Mouse (Mus musculus): Measurements from ENCODE around the gene Plscr3.

The Plscr3 gene

DNA sequence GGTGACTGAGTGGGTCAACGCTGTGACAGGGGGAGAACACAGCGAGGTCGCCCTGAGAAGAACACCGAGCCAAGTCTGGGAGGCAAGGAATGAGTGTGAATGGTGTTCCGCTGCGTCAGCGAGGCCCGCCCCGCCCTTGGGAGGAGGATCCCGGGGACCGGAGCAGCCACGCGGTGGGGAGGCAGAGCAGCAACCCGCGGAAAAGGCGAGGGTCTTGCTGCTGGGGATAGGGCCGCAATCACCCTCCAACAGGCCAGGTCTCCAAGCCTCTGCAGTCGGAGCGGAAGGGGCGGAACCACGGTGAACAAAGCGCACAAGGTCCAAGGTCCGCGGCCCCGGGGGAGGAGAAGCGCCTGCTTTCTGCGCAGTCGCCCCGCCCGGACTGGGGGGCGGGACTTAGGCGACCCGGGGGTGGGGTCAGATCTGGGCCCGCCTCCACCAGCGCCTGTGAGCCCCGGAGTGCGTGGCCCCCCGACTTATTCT lies at the start of gene Plscr3:
TSS of gene Plscr3 (plus strand) at position 179 of the 483 bp plus-strand sequence.
- in situ Hi-C loops (cut with MseI, MboI), result no loop called here

DNA sequence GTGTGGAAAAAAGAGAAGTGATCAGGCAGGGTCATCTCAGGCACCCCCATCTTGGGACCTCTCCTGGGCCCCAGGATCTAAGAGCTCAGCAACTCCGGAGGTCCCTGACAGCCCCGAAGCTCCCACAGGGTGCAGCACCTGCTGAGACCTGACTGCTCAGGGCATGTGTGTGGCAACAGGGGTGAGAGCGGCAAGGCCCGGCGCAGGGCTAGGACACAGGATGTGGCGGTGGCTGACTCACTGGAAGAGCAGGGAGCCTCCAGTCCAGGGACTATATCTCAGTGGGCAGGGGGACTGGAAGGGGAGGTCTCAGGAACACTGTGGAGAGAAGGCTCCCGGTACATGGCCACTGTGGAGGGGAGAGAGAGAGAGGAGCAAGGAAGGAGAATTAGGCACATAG lies 48.3 kb upstream of the Plscr3 start:
- in situ Hi-C loops (cut with MseI, MboI), result no loop called here

DNA sequence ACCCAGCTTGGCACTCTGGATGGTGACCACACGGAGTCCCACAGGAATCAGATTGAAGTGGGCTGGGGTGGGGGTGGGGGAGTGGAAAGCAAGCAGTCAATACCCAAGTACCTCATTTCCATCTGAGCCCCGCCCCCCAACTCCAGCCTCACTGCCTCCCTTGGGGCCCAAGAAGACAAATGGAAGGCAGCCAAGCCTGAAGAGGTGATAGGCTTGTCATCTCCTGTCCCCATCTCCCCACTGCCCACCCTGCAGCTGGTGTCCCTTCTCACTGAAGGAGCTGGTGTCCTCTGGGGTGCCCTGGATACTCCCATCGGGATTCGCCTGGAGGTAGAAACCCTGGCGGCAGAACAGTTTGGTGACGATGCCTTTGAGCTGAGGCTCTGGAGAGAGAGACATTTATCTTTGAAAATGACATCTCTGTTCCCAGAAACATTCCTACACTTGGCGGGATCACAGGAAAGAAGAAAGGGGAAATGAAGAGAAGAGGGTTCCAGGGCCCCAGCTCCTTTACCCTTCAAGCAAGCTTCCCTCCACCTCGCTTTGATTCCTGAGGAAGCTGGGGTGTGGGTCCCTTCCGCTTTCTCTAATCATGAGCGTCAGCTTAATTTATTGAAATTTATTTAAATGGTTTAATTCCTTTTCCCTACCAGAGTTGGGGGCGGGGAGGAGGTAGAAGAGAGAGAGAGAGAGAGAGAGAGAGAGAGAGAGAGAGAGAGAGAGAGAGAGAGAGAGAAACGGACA lies 46.6 kb upstream of the Plscr3 start:
- in situ Hi-C loops (cut with MseI, MboI), result no loop called here

DNA sequence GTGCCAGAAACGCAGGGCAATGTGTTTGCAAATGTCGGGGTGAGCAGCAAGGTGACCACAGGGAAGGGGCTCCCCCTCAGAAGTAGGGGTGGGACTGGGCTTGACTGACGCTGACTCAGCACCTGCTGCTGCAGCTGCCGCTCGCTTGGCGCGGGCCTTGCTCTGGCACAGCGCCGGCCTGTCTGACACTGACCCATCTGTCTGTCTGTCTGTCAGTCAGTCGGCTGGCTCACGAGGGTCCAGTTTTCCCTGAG lies 46.1 kb upstream of the Plscr3 start:
- in situ Hi-C loops (cut with MseI, MboI), result no loop called here

GRCm38 (mm10) chr11:69800392-69801197 lies 45.6 kb upstream of the Plscr3 start:
- in situ Hi-C loops (cut with MseI, MboI), result no loop called here

DNA sequence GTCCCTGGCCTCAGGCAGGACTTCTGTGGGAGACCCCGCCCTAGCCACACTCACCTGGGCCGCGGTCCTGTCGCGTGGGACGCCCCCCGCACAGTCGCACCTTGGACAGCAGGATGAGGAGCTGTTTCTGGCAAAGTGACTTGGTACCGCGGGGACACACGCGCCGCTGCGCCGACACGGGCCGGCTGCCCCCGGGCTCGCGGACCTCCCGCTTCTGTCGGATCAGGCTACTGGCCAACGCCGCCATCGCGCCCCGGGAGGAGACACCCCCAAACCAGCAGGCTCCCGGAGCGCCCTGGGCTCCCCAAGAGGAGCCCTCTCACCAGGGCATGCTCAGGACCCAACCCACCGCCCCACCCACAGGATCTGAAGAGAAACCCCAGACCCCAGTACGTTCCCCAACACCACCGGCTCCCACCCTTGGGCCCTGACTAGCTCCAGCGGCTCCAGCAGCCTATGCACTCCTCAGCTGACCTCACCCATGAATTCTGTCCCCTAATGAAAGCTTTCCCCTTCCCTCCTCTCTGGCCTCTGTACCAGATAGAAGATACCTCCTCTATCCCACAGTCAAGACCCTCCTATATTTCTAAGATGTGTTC lies 44.7 kb upstream of the Plscr3 start, which contains the start of gene Fgf11:
TSS of gene Fgf11 (minus strand) at position 479 of the 599 bp plus-strand sequence.
- in situ Hi-C loops (cut with MseI, MboI), result no loop called here

DNA sequence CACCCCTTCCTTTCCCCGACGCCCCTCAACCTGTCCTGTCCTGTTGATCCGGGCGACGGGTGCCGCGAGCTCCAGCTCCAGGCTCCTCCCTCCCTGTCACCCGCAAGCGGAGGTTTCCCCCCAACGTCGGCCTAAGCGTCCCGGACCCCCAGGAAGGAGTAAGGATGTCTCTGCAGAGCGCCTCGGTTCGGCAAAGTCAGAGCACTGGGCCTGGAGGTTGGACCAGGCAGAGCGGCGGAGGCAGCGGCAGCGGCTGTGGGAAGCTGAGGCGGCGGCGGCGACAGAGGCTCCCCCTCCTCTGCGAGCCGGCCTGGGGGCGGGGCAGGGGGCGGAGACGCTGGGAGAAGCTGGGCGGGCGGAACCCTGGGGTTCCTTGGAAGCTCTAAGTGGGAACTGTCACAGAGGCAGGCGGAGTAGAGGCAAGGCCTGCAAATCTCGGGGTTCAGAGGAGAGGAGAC lies 43.5 kb upstream of the Plscr3 start:
- in situ Hi-C loops (cut with MseI, MboI), result no loop called here

DNA sequence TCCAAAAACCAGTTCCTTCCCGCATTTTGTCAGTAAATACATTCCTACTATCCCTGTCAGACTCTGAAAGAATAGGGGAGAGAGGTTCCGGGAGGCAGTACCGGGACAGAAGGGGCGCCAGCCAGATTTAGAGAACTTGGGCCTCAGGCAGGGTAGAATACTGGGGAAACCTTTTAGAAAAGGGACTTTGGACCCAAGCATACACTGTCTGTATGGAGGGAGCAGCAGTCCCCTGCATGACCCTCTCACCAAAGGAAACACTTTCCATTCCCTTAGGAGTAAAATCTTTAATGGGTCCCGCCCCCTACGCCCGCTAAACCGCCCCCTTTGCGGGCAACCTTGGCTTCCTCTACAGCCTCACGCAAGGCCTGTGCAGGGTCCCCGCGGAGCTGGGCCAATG lies 42.8 kb upstream of the Plscr3 start:
- in situ Hi-C loops (cut with MseI, MboI), result no loop called here

DNA sequence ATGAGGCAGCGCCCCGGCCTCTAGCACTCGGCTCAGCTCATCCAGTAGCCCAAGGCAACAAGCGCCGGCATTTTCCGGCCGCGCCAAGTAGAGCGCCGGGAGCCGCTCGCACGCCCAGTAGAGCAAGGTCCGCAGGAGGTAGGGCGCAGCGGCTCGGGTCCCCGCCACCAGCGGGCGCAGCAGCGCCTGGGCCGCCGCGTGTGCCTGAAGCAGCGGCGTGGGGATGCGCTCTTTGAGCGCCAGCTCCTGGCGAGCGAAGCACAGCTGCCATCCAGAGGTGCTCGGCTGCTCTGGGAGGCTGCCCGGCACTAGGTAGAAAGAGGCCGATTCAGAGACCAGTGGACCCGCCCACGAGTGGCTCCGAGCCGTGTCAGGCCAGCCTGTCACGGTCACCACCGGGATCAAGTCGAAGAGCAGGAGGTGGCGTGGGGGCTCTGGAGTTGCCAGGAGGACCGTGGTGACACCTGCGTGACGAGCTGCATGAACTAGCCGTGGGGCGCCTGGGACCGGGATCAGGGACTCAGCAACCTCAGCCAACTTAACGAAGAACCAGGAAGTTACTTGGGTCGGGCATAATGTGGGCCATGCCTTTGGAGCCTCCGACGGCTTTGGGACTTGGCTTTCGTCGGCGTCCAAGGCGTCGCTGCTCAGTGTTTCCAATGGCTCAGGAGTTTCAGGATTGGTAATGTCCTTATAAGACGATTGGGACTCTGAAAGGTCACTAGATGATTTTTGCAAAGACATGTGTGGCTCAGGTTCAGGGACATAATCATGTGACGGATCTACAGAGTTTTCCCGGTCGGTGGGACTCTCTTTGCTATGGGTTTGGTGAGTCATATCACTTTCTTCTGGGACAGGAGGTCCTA lies 42.2 kb upstream of the Plscr3 start:
- in situ Hi-C loops (cut with MseI, MboI), result no loop called here

- in situ Hi-C loops (cut with MseI, MboI), result no loop called here
These were observed 41.6 kb upstream of the Plscr3 start for GRCm38 (mm10) chr11:69804652-69804940.

DNA sequence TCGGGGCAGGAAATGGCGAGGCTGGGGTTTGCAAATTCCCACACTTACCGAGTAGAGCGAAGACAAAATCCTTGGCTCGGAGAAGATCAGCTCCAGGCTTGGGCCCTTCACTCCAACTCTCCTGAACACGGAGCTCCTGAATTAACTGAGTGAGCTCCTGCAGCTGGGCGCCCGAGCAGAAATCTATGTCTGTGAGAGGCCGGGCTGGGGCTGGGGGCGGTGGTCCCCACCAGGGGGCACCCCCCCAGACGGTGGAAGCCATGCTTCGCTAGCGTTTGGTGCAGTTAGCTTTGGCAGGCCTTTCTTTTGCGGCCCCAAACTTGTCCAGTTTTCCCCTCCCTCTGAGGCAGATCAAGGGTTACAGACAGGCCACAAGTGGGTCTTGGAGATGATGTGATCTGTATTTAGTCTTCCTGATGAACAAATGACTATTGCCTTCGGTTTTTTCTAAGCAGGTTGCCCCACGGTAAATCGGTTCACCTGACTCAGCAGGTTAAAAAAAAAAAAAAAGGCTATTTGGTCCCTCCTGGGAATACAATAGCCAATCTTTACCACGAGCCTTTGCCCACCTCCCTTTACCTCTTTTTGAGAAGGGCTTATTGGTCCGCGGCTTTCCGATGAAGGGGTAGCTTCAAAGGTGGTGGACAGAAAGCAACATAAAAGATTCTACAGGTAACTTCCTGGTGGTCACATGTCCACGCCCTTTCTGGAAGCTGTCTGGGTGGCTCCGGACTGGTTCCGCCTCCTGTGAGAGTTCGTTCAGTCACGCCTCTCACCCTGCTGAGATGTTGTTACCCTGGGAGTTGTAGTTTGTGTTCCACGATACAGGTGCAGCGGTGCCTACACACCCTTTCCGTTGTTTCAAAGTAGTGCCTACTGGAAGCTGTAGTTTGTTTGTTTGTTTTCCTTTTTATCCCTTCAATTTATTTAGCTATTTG lies 40.9 kb upstream of the Plscr3 start, which contains the start of gene Tmem102:
TSS of gene Tmem102 (minus strand) at position 653 of the 938 bp plus-strand sequence.
- in situ Hi-C loops (cut with MseI, MboI), result loop anchor here (5.0 kb wide), 1 partner anchor 72 kb away; the partner anchor contains the start of gene Tmem95 (in 2 of the 2)

GRCm38 (mm10) chr11:69806378-69806777 lies 39.8 kb upstream of the Plscr3 start:
- in situ Hi-C loops (cut with MseI, MboI), result loop anchor here (5.0 kb wide), 1 partner anchor 71 kb away; the partner anchor contains the start of gene Tmem95 (in 2 of the 2)

DNA sequence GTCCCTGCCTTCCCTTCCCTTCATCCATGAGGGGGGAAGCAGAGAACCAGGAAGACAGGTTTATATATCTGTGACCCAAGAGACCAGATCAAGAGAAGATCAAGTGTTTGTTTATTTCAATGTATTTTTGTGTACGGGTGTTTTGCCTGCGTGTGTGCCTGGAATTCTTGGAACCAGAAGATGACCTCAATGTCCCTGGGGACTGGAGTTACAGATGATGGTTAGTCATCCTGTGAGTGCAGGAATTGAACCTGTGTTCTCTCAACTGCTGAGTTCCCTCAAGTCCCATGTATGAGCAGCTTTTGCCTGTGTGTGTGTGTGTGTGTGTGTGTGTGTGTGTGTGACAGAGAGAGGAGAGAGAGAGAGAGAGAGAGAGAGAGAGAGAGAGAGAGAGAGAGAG lies 38.5 kb upstream of the Plscr3 start:
- in situ Hi-C loops (cut with MseI, MboI), result loop anchor here (5.0 kb wide), 1 partner anchor 70 kb away; the partner anchor contains the start of gene Tmem95 (in 2 of the 2)

DNA sequence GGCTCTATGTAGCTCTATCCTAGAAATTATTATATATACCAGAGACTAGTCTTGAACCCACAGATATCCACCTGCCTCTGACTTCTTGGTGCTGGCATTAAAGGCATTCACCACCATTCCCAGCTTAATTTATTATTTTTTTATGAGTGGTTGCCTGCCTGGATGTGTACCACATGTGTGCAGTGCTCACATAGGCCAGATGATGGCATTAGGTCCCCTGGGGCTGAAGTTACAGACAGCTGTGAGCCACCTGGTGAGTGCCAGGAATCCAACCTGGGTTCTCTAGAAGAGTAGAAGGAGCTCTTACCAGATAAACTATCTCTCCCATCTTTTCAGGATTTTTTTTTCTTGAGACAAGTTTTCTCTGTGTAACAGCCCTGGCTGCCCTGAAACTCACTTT lies 35.9 kb upstream of the Plscr3 start:
- in situ Hi-C loops (cut with MseI, MboI), result no loop called here

GRCm38 (mm10) chr11:69815155-69815554 lies 31.0 kb upstream of the Plscr3 start, which contains the start of gene Gm39566:
TSS of gene Gm39566 (minus strand) at chr11:69815298.
- in situ Hi-C loops (cut with MseI, MboI), result no loop called here

GRCm38 (mm10) chr11:69816520-69816919 lies 29.7 kb upstream of the Plscr3 start:
- in situ Hi-C loops (cut with MseI, MboI), result no loop called here

DNA sequence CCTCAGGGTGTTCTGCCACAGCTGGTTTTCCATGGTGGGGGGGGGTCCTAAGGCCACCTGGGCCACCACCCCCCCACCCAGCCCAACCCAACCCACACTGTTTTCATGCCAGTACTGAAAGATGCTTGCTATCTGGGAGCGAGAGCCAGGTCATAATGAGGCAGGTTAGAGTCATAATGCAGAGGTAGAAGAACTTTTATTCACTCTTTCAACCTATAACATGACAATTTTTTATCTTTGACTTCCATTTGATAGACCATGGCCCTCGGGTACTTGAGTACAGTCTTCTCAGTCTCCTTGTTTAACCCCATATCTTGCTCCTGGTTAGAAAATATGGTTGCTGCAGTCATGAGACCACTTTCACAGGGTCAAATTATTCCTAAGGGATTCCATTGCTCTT lies 27.8 kb upstream of the Plscr3 start, which contains the start of gene Spem2:
TSS of gene Spem2 (minus strand) at position 101 of the 400 bp plus-strand sequence.
- in situ Hi-C loops (cut with MseI, MboI), result no loop called here

DNA sequence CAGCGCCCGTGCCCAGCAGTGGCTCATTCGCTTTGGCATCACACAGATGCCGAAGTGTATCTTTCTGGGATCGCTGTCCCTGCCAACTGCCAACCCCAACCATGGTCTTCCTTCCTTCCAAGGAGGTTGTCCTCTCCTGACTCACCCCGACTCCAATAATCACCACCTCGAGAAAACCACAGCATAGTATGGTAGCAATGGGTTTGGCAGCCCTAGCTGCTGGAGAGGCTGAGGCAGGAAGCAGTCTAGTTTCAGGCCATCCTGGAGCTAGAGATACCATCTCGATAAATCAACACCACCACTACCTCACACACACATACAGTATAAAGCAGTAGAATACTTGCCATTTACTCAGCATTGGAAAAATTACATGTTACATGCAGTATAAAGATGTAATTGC lies 27.3 kb upstream of the Plscr3 start:
- in situ Hi-C loops (cut with MseI, MboI), result no loop called here

DNA sequence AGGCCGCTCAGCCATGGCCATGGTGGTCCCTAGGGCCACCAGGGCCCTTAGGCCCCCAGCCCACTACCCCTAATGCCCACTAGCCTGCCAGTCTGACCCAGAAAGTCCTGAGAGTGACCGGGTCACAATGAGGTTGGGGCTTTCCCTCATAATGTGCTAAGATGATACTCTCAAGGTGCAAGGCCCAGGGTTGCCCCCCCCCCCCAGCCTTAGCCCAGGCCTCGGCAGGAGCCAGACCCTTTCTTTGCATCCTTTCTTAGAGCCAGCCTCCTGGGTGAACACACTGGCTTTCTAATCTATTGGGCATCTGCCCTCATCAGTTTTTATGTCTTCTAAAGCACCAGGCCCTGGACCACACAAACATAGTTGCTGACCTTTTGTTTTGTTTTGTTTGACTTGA lies 24.1 kb upstream of the Plscr3 start, which contains the start of gene Spem1:
TSS of gene Spem1 (minus strand) at position 101 of the 400 bp plus-strand sequence.
- in situ Hi-C loops (cut with MseI, MboI), result no loop called here

DNA sequence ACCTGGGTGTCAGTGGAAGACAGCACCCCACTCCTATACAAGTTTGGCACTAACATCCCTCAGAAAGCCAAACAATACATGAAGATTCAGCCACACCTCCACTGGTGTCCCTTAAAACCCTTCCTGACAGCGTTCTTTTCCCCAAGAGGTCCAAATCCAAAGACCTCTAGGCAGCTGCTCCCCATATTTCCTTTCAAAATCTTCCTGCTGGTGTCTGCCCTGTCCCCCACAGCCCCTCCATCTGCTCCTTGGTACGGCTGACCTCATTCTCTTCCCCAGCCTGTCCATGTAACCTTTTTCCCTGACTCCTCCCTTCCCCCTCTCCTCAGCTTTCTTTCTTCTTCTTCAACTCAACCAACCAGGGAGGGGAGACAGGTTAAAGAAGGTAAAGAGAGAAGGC lies 22.7 kb upstream of the Plscr3 start:
- in situ Hi-C loops (cut with MseI, MboI), result no loop called here
